Mouse (Mus musculus): ENCODE data around the gene Aldh3b3. TPM values are rescaled to one million over a fixed set of nuclear protein-coding genes. Genes with fewer than 3 reads are reported as not detected.

The Aldh3b3 gene
- polyA plus RNA-seq (2012; fragmentation: generic; extraction: Trizol), result 1.2 TPM

- Histone ChIP-seq H3K27me3 (ENCODE audit: control insufficient read depth, insufficient read depth, insufficient read length) (no peaks in the 10 kb centered on the region), H3K4me3 (no peak within 1 kb of the TSS), H3K36me3 (ENCODE audit: control insufficient read depth, insufficient read depth) (no peaks in the 10 kb centered on the region), H3ac (ENCODE audit: control insufficient read depth, insufficient read length) (no peak within 1 kb of the TSS), H3K79me2 (ENCODE audit: control insufficient read depth, insufficient read depth) (no peaks in the 10 kb centered on the region), H3K4me2 (ENCODE audit: low read depth) (peak within 1 kb of the TSS; percentile 16)
- no peak for TF ChIP-seq E2F4 (IDR thresholded peaks at IDR 0.05; ENCODE audit: insufficient read depth)
- peak in 2 of 3 experiments; percentile 66 to 85 for TF ChIP-seq MYOD1 (IDR thresholded peaks at IDR 0.05; ENCODE audit: control insufficient read depth in 1 of 3, insufficient read length in 2 of 3, low read depth in 2 of 3)
- no peak for TF ChIP-seq REST (IDR thresholded peaks at IDR 0.05; ENCODE audit: insufficient read depth, insufficient read length)
- no peak for TF ChIP-seq TCF3 (IDR thresholded peaks at IDR 0.05; ENCODE audit: insufficient read length, low read depth)
- TF ChIP-seq MYOG (IDR thresholded peaks at IDR 0.05; ENCODE audit: control insufficient read depth in 1 of 3, insufficient read depth in 1 of 3, insufficient read length in 2 of 3, low read depth in 2 of 3), result peak in 1 of 3 experiments; percentile 31
- TF ChIP-seq POLR2A (IDR thresholded peaks at IDR 0.05; ENCODE audit: insufficient read length, low read depth), result no peak
- TF ChIP-seq MAX (IDR thresholded peaks at IDR 0.05; ENCODE audit: low read depth), result no peak
- no peak for TF ChIP-seq USF1 (IDR thresholded peaks at IDR 0.05; ENCODE audit: low read depth)
- TF ChIP-seq CEBPB (IDR thresholded peaks at IDR 0.05; ENCODE audit: insufficient read depth, poor library complexity, severe bottlenecking), result no peak
- TF ChIP-seq TCF12 (IDR thresholded peaks at IDR 0.05; ENCODE audit: insufficient read depth, poor library complexity, severe bottlenecking), result no peak
- TF ChIP-seq POLR2AphosphoS2 (IDR thresholded peaks at IDR 0.05; ENCODE audit: insufficient read length, low read depth), result no peak
- TF ChIP-seq SRF (IDR thresholded peaks at IDR 0.05; ENCODE audit: control insufficient read depth, insufficient read length, low read depth), result no peak
These were observed at the start of gene Aldh3b3 for GRCm38 (mm10) chr19:3958470-3958869. Gene Aldh3b3 (plus strand): TSS chr19:3958645.

- H3K36me3 ChIP-seq (ENCODE audit: control insufficient read depth, insufficient read depth), result no peaks in the 10 kb centered on the region
- no peak for TF ChIP-seq SRF (IDR thresholded peaks at IDR 0.05; ENCODE audit: control insufficient read depth, insufficient read length, low read depth)
- no peak for TF ChIP-seq CEBPB (IDR thresholded peaks at IDR 0.05; ENCODE audit: insufficient read depth, poor library complexity, severe bottlenecking)
- TF ChIP-seq TCF12 (IDR thresholded peaks at IDR 0.05; ENCODE audit: insufficient read depth, poor library complexity, severe bottlenecking), result no peak
- no peak for TF ChIP-seq E2F4 (IDR thresholded peaks at IDR 0.05; ENCODE audit: insufficient read depth)
- TF ChIP-seq MYOG (IDR thresholded peaks at IDR 0.05; ENCODE audit: control insufficient read depth in 1 of 3, insufficient read depth in 1 of 3, insufficient read length in 2 of 3, low read depth in 2 of 3), result no peak
- TF ChIP-seq POLR2A (IDR thresholded peaks at IDR 0.05; ENCODE audit: insufficient read length, low read depth), result no peak
- no peak for TF ChIP-seq TCF3 (IDR thresholded peaks at IDR 0.05; ENCODE audit: insufficient read length, low read depth)
- TF ChIP-seq MAX (IDR thresholded peaks at IDR 0.05; ENCODE audit: low read depth), result no peak
- no peak for TF ChIP-seq POLR2AphosphoS2 (IDR thresholded peaks at IDR 0.05; ENCODE audit: insufficient read length, low read depth)
- peaks cover 30% of the 10 kb centered on the region for H3K79me2 ChIP-seq (ENCODE audit: control insufficient read depth, insufficient read depth)
These were observed 48.2 kb upstream of the Aldh3b3 start for GRCm38 (mm10) chr19:3910206-3910605.

GRCm38 (mm10) chr19:3912337-3913204 is 45.9 kb upstream of the Aldh3b3 start, which contains the start of gene Ndufs8:
Gene Ndufs8 (minus strand): TSS chr19:3912774.
- Histone ChIP-seq H3ac (ENCODE audit: control insufficient read depth, insufficient read length) (peak within 1 kb of the TSS; percentile 61), H3K79me2 (ENCODE audit: control insufficient read depth, insufficient read depth) (peaks cover 14% of the 10 kb centered on the region), H3K4me2 (ENCODE audit: low read depth) (peak within 1 kb of the TSS; percentile 99), H3K4me3 (peak within 1 kb of the TSS; percentile 52), H3K27me3 (ENCODE audit: control insufficient read depth, insufficient read depth, insufficient read length) (no peaks in the 10 kb centered on the region), H3K36me3 (ENCODE audit: control insufficient read depth, insufficient read depth) (no peaks in the 10 kb centered on the region)
- no peak for TF ChIP-seq SRF (IDR thresholded peaks at IDR 0.05; ENCODE audit: control insufficient read depth, insufficient read length, low read depth)
- TF ChIP-seq CEBPB (IDR thresholded peaks at IDR 0.05; ENCODE audit: insufficient read depth, poor library complexity, severe bottlenecking), result 0 out of 2 replicates have a peak, but pooled peaks have one; percentile 4
- no peak for TF ChIP-seq TCF12 (IDR thresholded peaks at IDR 0.05; ENCODE audit: insufficient read depth, poor library complexity, severe bottlenecking)
- no peak for TF ChIP-seq MAX (IDR thresholded peaks at IDR 0.05; ENCODE audit: low read depth)
- TF ChIP-seq E2F4 (IDR thresholded peaks at IDR 0.05; ENCODE audit: insufficient read depth), result peak; percentile 64
- peak; percentile 73 for TF ChIP-seq POLR2A (IDR thresholded peaks at IDR 0.05; ENCODE audit: insufficient read length, low read depth)
- no peak for TF ChIP-seq REST (IDR thresholded peaks at IDR 0.05; ENCODE audit: insufficient read depth, insufficient read length)
- no peak for TF ChIP-seq USF1 (IDR thresholded peaks at IDR 0.05; ENCODE audit: low read depth)
- peak; percentile 83 for TF ChIP-seq POLR2AphosphoS2 (IDR thresholded peaks at IDR 0.05; ENCODE audit: insufficient read length, low read depth)
- TF ChIP-seq MYOG (IDR thresholded peaks at IDR 0.05; ENCODE audit: control insufficient read depth in 1 of 3, insufficient read depth in 1 of 3, insufficient read length in 2 of 3, low read depth in 2 of 3), result no peak

More at GRCm38 (mm10) chr19:3910206-3910605, 48.2 kb upstream of the Aldh3b3 start:
- Histone ChIP-seq H3K4me2 (ENCODE audit: low read depth) (no peak overlapping the region), H3K27me3 (ENCODE audit: control insufficient read depth, insufficient read depth, insufficient read length) (no peaks in the 10 kb centered on the region), H3ac (ENCODE audit: control insufficient read depth, insufficient read length) (no peak overlapping the region), H3K4me3 (no peak overlapping the region)

- peak overlapping the region; percentile 52 for H3K4me3 ChIP-seq
- H3K4me2 ChIP-seq (ENCODE audit: low read depth), result peak overlapping the region; percentile 73
- no peaks in the 10 kb centered on the region for H3K27me3 ChIP-seq (ENCODE audit: control insufficient read depth, insufficient read depth, insufficient read length)
- peak; percentile 23 for TF ChIP-seq POLR2AphosphoS2 (IDR thresholded peaks at IDR 0.05; ENCODE audit: insufficient read length, low read depth)
- no peak for TF ChIP-seq E2F4 (IDR thresholded peaks at IDR 0.05; ENCODE audit: insufficient read depth)
- TF ChIP-seq TCF3 (IDR thresholded peaks at IDR 0.05; ENCODE audit: insufficient read length, low read depth), result no peak
- TF ChIP-seq MYOG (IDR thresholded peaks at IDR 0.05; ENCODE audit: control insufficient read depth in 1 of 3, insufficient read depth in 1 of 3, insufficient read length in 2 of 3, low read depth in 2 of 3), result no peak
- TF ChIP-seq POLR2A (IDR thresholded peaks at IDR 0.05; ENCODE audit: insufficient read length, low read depth), result peak; percentile 12
- TF ChIP-seq TCF12 (IDR thresholded peaks at IDR 0.05; ENCODE audit: insufficient read depth, poor library complexity, severe bottlenecking), result no peak
- H3ac ChIP-seq (ENCODE audit: control insufficient read depth, insufficient read length), result peak overlapping the region; percentile 61
- no peaks in the 10 kb centered on the region for H3K36me3 ChIP-seq (ENCODE audit: control insufficient read depth, insufficient read depth)
- peaks cover 14% of the 10 kb centered on the region for H3K79me2 ChIP-seq (ENCODE audit: control insufficient read depth, insufficient read depth)
These were observed 44.8 kb upstream of the Aldh3b3 start for GRCm38 (mm10) chr19:3913692-3914091.

Data from myocyte (in vitro differentiated cells).